ENCODE assay signal across 40 mouse cellular contexts in genomic region chr4:104817509-104817908, GRCm38 (mm10). TPM values are rescaled to one million over a fixed set of nuclear protein-coding genes. Genes with fewer than 3 reads are reported as not detected.
A peak's percentile ranks its signal among the peaks of the same experiment; 100 is the strongest.
DNase-seq lines count a peak whose midpoint lies in the region; ATAC-seq and TF ChIP-seq lines count a peak whose summit lies in the region.
"Had no signal": no experiment of that assay in that cellular context is flagged by ENCODE, and none has a peak within 500 bp of the region (broad histone marks: within the 10 kb centered on the region; RNA-seq: fewer than 3 reads in every experiment).

No protein-coding gene starts in this region.

- H3K36me3 ChIP-seq in kidney, adult 2 months (ENCODE audit: control insufficient read depth, insufficient read depth, low read length), result no peaks in the 10 kb centered on the region
- H3K36me3 ChIP-seq in intestine, postnatal 0 days (ENCODE audit: control insufficient read depth, insufficient read depth), result no peaks in the 10 kb centered on the region
- H3K36me3 ChIP-seq: forebrain, embryonic 15.5 days; heart, embryonic 12.5 days; limb, embryonic 12.5 days; midbrain, embryonic 13.5 days had no signal

- no peak overlapping the region for H3K4me3 ChIP-seq in kidney, adult 2 months (ENCODE audit: insufficient read depth, low read depth, low read length)
- H3K4me3 ChIP-seq in layer of hippocampus, adult 2 months, result no peak overlapping the region
- H3K4me3 ChIP-seq in intestine, postnatal 0 days (ENCODE audit: low read depth, low read length), result no peak overlapping the region
- H3K4me3 ChIP-seq: forebrain, embryonic 15.5 days; heart, adult 2 months; heart, embryonic 12.5 days; left cerebral cortex, adult 2 months; limb, embryonic 12.5 days; megakaryocyte, embryonic 14.5 days; midbrain, embryonic 13.5 days had no signal

- peak; percentile 27 for DNase-seq in embryo, embryonic 10 days (ENCODE audit: low spot score)
- DNase-seq in embryo, embryonic 9.5 days (ENCODE audit: extremely low spot score), result no peak
- DNase-seq in kidney, adult 2 months, result no peak
- no peak for DNase-seq in kidney, adult 11 months
- no peak for DNase-seq in layer of hippocampus, adult 2 months (ENCODE audit: low spot score in 2 of 2)
- no peak for DNase-seq in layer of hippocampus, postnatal 25 days (ENCODE audit: extremely low spot score in 1 of 2, low spot score in 1 of 2)
- DNase-seq in spleen, postnatal 36 days (ENCODE audit: low spot score in 2 of 2), result no peak
- DNase-seq: adrenal gland, adult 2 months; adrenal gland, postnatal 36 days; cerebellum, adult 18-20 months; cerebellum, postnatal 14 days; gastrocnemius, postnatal 36 days; heart, adult 2 months; heart, postnatal 10 days; kidney, adult 8-10 months; lung, adult 18-20 months had no signal

- H3K9me3 ChIP-seq in intestine, postnatal 0 days (ENCODE audit: control insufficient read depth), result no peaks in the 10 kb centered on the region
- H3K9me3 ChIP-seq: forebrain, embryonic 15.5 days; limb, embryonic 12.5 days had no signal

- no peak overlapping the region for H3K27ac ChIP-seq in kidney, adult 2 months (ENCODE audit: insufficient read depth, low read depth, low read length)
- no peak overlapping the region for H3K27ac ChIP-seq in layer of hippocampus, adult 2 months
- H3K27ac ChIP-seq in intestine, postnatal 0 days (ENCODE audit: low read depth, low read length), result no peak overlapping the region
- H3K27ac ChIP-seq: forebrain, embryonic 15.5 days; heart, adult 2 months; hindbrain, postnatal 0 days; left cerebral cortex, adult 2 months; limb, embryonic 12.5 days; midbrain, embryonic 13.5 days had no signal

- H3K4me2 ChIP-seq in intestine, postnatal 0 days (replicated peaks; ENCODE audit: low read depth), result no peak overlapping the region
- H3K4me2 ChIP-seq: forebrain, embryonic 15.5 days; heart, embryonic 12.5 days; limb, embryonic 12.5 days; midbrain, embryonic 13.5 days had no signal

- TF ChIP-seq CTCF in kidney, adult 2 months (conservative IDR thresholded peaks at IDR 0.05; ENCODE audit: insufficient read depth, insufficient read length, low read depth, low read length), result 0 out of 2 replicates have a peak, but pooled peaks have one; percentile 20
- peak; percentile 22; the same call in 1 of the 2 replicates for TF ChIP-seq CTCF in layer of hippocampus, adult 2 months (conservative IDR thresholded peaks at IDR 0.05)
- TF ChIP-seq CTCF in intestine, postnatal 0 days (IDR thresholded peaks at IDR 0.05; ENCODE audit: low read depth), result peak; percentile 51

- TF ChIP-seq POLR2A in kidney, adult 2 months (IDR thresholded peaks at IDR 0.05; ENCODE audit: low read depth, low read length), result no peak

- H3K4me1 ChIP-seq in kidney, adult 2 months (ENCODE audit: control insufficient read depth, insufficient read depth, low read length), result no peaks in the 10 kb centered on the region
- no peaks in the 10 kb centered on the region for H3K4me1 ChIP-seq in intestine, postnatal 0 days (replicated peaks; ENCODE audit: control insufficient read depth, insufficient read depth, low read length)
- H3K4me1 ChIP-seq: forebrain, embryonic 15.5 days; heart, embryonic 12.5 days; megakaryocyte, embryonic 14.5 days had no signal

- ATAC-seq in intestine, postnatal 0 days, result no peak
- ATAC-seq: activated CD4-positive, CD25-positive, alpha-beta regulatory T cell, adult 4 months; forebrain, embryonic 15.5 days; hindbrain, postnatal 0 days; lung, postnatal 0 days; midbrain, embryonic 13.5 days had no signal

- H3K27me3 ChIP-seq in kidney, adult 2 months (replicated peaks; ENCODE audit: control insufficient read depth, insufficient read depth, low read length), result no peaks in the 10 kb centered on the region
- H3K27me3 ChIP-seq in intestine, postnatal 0 days (replicated peaks; ENCODE audit: control insufficient read depth, insufficient read depth, low read length), result no peaks in the 10 kb centered on the region
- H3K27me3 ChIP-seq: CH12.LX; forebrain, embryonic 15.5 days; heart, embryonic 12.5 days; limb, embryonic 12.5 days; megakaryocyte, embryonic 14.5 days; midbrain, embryonic 13.5 days had no signal

- WGBS in kidney, adult 2 months, result 28% methylated on average over 2 of the region's 2 CpGs
- 53% methylated on average over 2 of the region's 2 CpGs for WGBS in intestine, postnatal 0 days

- H3K9ac ChIP-seq in intestine, postnatal 0 days (ENCODE audit: low read depth, low read length), result no peak overlapping the region
- H3K9ac ChIP-seq: forebrain, embryonic 15.5 days; heart, embryonic 12.5 days; limb, embryonic 12.5 days; midbrain, embryonic 13.5 days had no signal

RNA-seq across cellular contexts. Expression of gene Gm17662, which starts 39.6 kb away (rescaled TPM):
- not detected in 2 replicates for polyA plus RNA-seq in kidney, adult 2 months (2012; rRNA removed)
- total RNA-seq in layer of hippocampus, adult 2 months (2021), result not detected
- total RNA-seq in layer of hippocampus, postnatal 25 days (2021), result not detected
- not detected in 2 replicates for polyA plus RNA-seq in intestine, postnatal 0 days (2015; fragmentation: Nextera tagmentation; extraction: Ambion mirVana)
- total RNA-seq: adrenal gland, adult 2 months; adrenal gland, postnatal 36 days; CH12.LX; ES-E14; gastrocnemius, adult 18-20 months; gastrocnemius, postnatal 36 days; heart, adult 2 months; heart, postnatal 10 days; hindbrain, postnatal 0 days; layer of hippocampus, postnatal 10 days; left cerebral cortex, adult 2 months; left cerebral cortex, postnatal 25 days; monocyte, adult 5-6 weeks had no signal
- polyA plus RNA-seq: activated CD4-positive, CD25-positive, alpha-beta regulatory T cell, adult 4 months; adrenal gland, adult 2 months; brain, embryonic 14.5 days; C2C12; cortical plate, adult 2 months; embryonic facial prominence, embryonic 11.5 days; forebrain, embryonic 15.5 days; frontal cortex, adult 2 months; heart, adult 2 months; heart, embryonic 12.5 days; hindbrain, embryonic 11.5 days; hindbrain, postnatal 0 days; limb, embryonic 12.5 days; lung, postnatal 0 days; midbrain, embryonic 13.5 days; neural tube, embryonic 14.5 days; stomach, embryonic 14.5 days had no signal

RNA-seq across cellular contexts. Expression of gene C8b, which starts 51.4 kb away (rescaled TPM):
- polyA plus RNA-seq in kidney, adult 2 months (2012; rRNA removed), result not detected in 2 replicates
- under 1 TPM; 0.26 to 0.27 TPM for total RNA-seq in layer of hippocampus, adult 2 months (2021)
- under 1 TPM in 1 of 2 experiments, not detected in 1; 0.28 TPM for total RNA-seq in layer of hippocampus, postnatal 25 days (2021)
- polyA plus RNA-seq in intestine, postnatal 0 days (2015; fragmentation: Nextera tagmentation; extraction: Ambion mirVana), result 2.9 and 3.0 TPM in 2 replicates
- total RNA-seq: gastrocnemius, postnatal 36 days; heart, adult 2 months; heart, postnatal 10 days; monocyte, adult 5-6 weeks had no signal
- polyA plus RNA-seq: activated CD4-positive, CD25-positive, alpha-beta regulatory T cell, adult 4 months; C2C12; embryonic facial prominence, embryonic 11.5 days; forebrain, embryonic 15.5 days; heart, adult 2 months; heart, embryonic 12.5 days; hindbrain, embryonic 11.5 days; limb, embryonic 12.5 days; lung, postnatal 0 days; midbrain, embryonic 13.5 days; stomach, embryonic 14.5 days had no signal

RNA-seq across cellular contexts. Expression of gene C8a, which starts 58.7 kb away (rescaled TPM):
- polyA plus RNA-seq in kidney, adult 2 months (2012; rRNA removed), result 10.4 and 14.4 TPM in 2 replicates
- total RNA-seq in layer of hippocampus, adult 2 months (2021), result not detected
- not detected for total RNA-seq in layer of hippocampus, postnatal 25 days (2021)
- not detected in 2 replicates for polyA plus RNA-seq in intestine, postnatal 0 days (2015; fragmentation: Nextera tagmentation; extraction: Ambion mirVana)
- total RNA-seq: gastrocnemius, postnatal 36 days; heart, adult 2 months; heart, postnatal 10 days; hindbrain, postnatal 0 days; layer of hippocampus, postnatal 10 days; left cerebral cortex, adult 2 months; left cerebral cortex, postnatal 25 days; monocyte, adult 5-6 weeks had no signal
- polyA plus RNA-seq: activated CD4-positive, CD25-positive, alpha-beta regulatory T cell, adult 4 months; adrenal gland, adult 2 months; C2C12; embryonic facial prominence, embryonic 11.5 days; forebrain, embryonic 15.5 days; heart, adult 2 months; hindbrain, embryonic 11.5 days; limb, embryonic 12.5 days; lung, postnatal 0 days; midbrain, embryonic 13.5 days; neural tube, embryonic 14.5 days; stomach, embryonic 14.5 days had no signal
